Mouse (Mus musculus): ENCODE measurements around the gene Olfr56. TPM values are rescaled to one million over a fixed set of nuclear protein-coding genes. Genes with fewer than 3 reads are reported as not detected.
"Not testable (repeated sequence)": the region's sequence is repeated elsewhere in the genome, so short reads cannot be mapped to it uniquely, and the experiment has no call there.

The Olfr56 gene
- not detected for total RNA-seq (2021)

DNA sequence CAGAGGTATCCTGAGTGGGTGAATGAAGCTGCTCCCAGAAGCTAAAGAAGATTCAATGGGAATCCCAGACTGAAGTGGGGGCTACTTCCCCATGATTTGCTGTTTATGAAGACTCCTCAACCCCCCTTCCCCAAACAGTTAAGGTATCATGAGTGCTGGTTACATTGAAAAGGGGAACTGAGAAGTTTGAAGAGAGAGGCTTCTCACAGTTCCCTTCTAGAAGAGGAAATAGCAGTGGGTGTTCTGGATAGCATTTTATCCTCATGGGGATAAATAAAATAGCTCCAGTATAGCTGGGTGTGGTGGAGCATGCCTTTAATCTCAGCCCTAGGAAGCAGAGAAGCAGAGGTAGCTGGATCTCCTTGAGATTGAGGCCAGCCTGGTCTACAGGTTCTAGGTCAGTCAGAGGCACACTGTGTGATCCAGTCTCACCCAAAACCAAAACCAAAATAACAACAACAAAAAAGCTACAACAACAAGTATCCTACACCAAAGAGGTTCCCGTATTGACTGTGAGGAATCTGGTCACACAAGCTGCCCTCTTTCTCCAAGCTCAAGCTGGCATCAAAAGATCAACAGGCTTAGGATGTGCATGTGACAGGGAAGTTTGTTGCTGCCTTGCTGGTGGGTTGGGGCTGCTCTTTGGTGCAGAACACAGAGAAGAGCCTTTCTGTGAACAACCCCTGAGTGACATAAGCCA, at the start of gene Olfr56:
Gene Olfr56, plus strand, starts transcription at position 650 of the 700 bp plus-strand sequence.
- intact Hi-C loops (cut with DNase I); DNase-seq (ENCODE audit: low spot score in 2 of 2): not testable (repeated sequence)

- intact Hi-C loops (cut with DNase I); DNase-seq (ENCODE audit: low spot score in 2 of 2): not testable (repeated sequence)
These were observed 45.3 kb upstream of the Olfr56 start for GRCm38 (mm10) chr11:48933422-48933821.

GRCm38 (mm10) chr11:48933923-48934322, 44.8 kb upstream of the Olfr56 start:
- DNase-seq (ENCODE audit: low spot score in 2 of 2); intact Hi-C loops (cut with DNase I): not testable (repeated sequence)

GRCm38 (mm10) chr11:48935291-48935690, 43.4 kb upstream of the Olfr56 start:
- intact Hi-C loops (cut with DNase I); DNase-seq (ENCODE audit: low spot score in 2 of 2): not testable (repeated sequence)

- intact Hi-C loops (cut with DNase I); DNase-seq (ENCODE audit: low spot score in 2 of 2): not testable (repeated sequence)
These were observed 39.4 kb upstream of the Olfr56 start for GRCm38 (mm10) chr11:48939286-48939685.

GRCm38 (mm10) chr11:48946090-48946489, 32.6 kb upstream of the Olfr56 start, which contains the start of gene Psme2b:
Gene Psme2b, minus strand, starts transcription at chr11:48946190.
- intact Hi-C loops (cut with DNase I); DNase-seq (ENCODE audit: low spot score in 2 of 2): not testable (repeated sequence)

GRCm38 (mm10) chr11:48974686-48975085, 4.0 kb upstream of the Olfr56 start:
- DNase-seq (ENCODE audit: low spot score in 2 of 2); intact Hi-C loops (cut with DNase I): not testable (repeated sequence)

DNA sequence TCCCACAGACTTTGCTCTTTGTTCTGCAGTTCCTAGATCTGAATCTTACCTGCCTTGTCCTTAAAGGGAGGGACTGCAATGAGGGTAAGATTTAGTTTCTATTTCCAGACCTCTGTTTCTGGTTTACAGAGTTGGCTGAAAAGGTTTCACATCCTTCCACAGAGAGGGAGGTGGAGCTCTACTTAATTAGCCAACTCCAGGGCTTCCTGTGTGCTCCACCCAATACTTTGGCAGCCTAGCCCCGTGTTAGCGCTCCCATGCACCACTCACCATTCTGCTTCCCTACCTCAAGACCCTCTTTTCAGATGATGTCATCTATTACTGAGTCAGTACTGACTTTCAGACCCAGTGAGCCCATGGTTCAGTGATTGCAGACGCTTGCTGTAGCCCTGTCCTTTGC, 562 bp downstream of the Olfr56 start, which contains the start of gene 9930111J21Rik1:
Gene 9930111J21Rik1, minus strand, starts transcription at position 148 of the 400 bp plus-strand sequence.
- intact Hi-C loops (cut with DNase I); DNase-seq (ENCODE audit: low spot score in 2 of 2): not testable (repeated sequence)

GRCm38 (mm10) chr11:48980052-48980451, 1.4 kb downstream of the Olfr56 start:
- DNase-seq (ENCODE audit: low spot score in 2 of 2); intact Hi-C loops (cut with DNase I): not testable (repeated sequence)

- intact Hi-C loops (cut with DNase I); DNase-seq (ENCODE audit: low spot score in 2 of 2): not testable (repeated sequence)
These were observed 4.2 kb downstream of the Olfr56 start for GRCm38 (mm10) chr11:48982848-48983247.

GRCm38 (mm10) chr11:48988219-48988618, 9.5 kb downstream of the Olfr56 start:
- intact Hi-C loops (cut with DNase I), result not testable (repeated sequence)

DNA sequence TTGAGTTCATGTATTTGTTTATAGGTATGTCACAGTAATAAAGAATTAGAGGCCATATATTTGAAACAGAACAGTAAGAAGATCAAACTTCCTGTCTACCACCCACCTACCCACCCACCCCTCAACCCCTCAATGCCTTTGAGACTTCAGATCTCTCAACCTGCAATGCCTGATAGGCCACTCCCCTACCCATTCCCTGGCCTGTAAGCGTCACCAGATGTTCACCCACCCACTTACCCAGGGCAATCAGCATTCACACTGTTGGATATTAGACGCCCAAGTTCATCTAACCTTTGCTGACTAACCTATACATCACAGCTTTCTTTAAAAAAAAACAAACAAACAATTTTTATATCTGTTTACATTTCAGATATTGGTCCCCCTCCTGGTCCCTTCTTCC, 11.3 kb downstream of the Olfr56 start:
- intact Hi-C loops (cut with DNase I), result loop anchor here (10.0 kb wide), 1 partner anchor 75 kb away; the partner anchor contains the start of gene Tgtp2
- not testable (repeated sequence) for DNase-seq (ENCODE audit: low spot score in 2 of 2)

More at GRCm38 (mm10) chr11:48988219-48988618, 9.5 kb downstream of the Olfr56 start:
- not testable (repeated sequence) for DNase-seq (ENCODE audit: low spot score in 2 of 2)

- intact Hi-C loops (cut with DNase I), result loop anchor here (10.0 kb wide), 1 partner anchor 73 kb away; the partner anchor contains the start of gene Tgtp2
- DNase-seq (ENCODE audit: low spot score in 2 of 2), result not testable (repeated sequence)
These were observed 13.2 kb downstream of the Olfr56 start, which contains the start of gene Gm12185 for GRCm38 (mm10) chr11:48991740-48992520. Gene Gm12185, minus strand, starts transcription at chr11:48992226.

DNA sequence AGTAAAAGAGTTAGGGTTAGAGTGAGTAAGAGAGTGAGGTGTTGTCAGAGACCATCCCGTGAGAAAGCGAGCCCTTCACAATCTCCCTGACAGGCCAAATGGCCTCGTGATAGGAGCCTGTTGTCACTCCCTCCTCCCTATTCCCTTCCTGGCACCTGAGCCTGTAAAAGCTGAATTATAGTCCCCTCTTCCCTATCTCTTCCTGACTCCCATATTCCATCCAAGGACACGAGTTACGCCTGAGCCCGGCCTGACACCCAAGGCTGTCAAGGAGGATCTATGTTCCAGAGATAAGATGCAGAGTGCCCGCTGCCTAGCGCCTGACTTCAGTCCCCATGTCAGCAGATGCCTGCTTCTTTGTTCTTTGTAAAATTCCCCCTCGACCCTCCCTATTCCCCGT, 14.6 kb downstream of the Olfr56 start:
- intact Hi-C loops (cut with DNase I), result loop anchor here (10.0 kb wide), 1 partner anchor 72 kb away; the partner anchor contains the start of gene Tgtp2

GRCm38 (mm10) chr11:48994018-48994417, 15.3 kb downstream of the Olfr56 start, which contains the start of gene Tgtp1:
Gene Tgtp1, minus strand, starts transcription at chr11:48994172.
- not testable (repeated sequence) for DNase-seq (ENCODE audit: low spot score in 2 of 2)
- intact Hi-C loops (cut with DNase I), result loop anchor here (10.0 kb wide), 1 partner anchor 71 kb away; the partner anchor contains the start of gene Tgtp2

More for the DNA sequence above, 14.6 kb downstream of the Olfr56 start:
- DNase-seq (ENCODE audit: low spot score in 2 of 2), result not testable (repeated sequence)

- intact Hi-C loops (cut with DNase I); DNase-seq (ENCODE audit: low spot score in 2 of 2): not testable (repeated sequence)
These were observed 21.7 kb downstream of the Olfr56 start for GRCm38 (mm10) chr11:49000411-49000810.

GRCm38 (mm10) chr11:49006317-49006716, 27.6 kb downstream of the Olfr56 start:
- intact Hi-C loops (cut with DNase I); DNase-seq (ENCODE audit: low spot score in 2 of 2): not testable (repeated sequence)

GRCm38 (mm10) chr11:49006785-49007184, 28.1 kb downstream of the Olfr56 start:
- intact Hi-C loops (cut with DNase I); DNase-seq (ENCODE audit: low spot score in 2 of 2): not testable (repeated sequence)

DNA sequence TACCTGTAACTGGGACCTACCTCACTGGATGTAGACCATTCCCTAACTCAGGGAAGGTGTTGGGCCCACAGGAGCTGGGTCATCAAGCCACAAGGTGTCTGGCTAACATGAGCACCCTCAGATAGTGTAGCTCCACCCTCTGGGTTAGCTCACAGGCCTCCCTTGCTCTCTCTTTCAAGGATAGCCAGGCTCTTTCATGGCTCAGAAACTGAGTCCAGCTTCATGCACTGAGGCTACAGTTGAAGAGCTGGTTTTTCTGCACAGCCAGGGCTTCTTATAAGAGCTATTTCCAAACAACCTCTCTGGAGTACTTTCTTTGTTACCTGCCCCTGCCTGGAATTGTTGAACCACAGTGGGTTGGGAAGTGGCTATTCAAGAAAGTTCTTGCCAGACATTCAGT, 33.4 kb downstream of the Olfr56 start:
- DNase-seq (ENCODE audit: low spot score in 2 of 2); intact Hi-C loops (cut with DNase I): not testable (repeated sequence)

GRCm38 (mm10) chr11:49050064-49050463, 71.4 kb downstream of the Olfr56 start:
- intact Hi-C loops (cut with DNase I); DNase-seq (ENCODE audit: low spot score in 2 of 2): not testable (repeated sequence)
